Mouse (Mus musculus) Muller cell, postnatal 12 days (primary cell): Measurements from ENCODE around the gene Dcp1a.
"Not testable (repeated sequence)": the region's sequence is repeated elsewhere in the genome, so short reads cannot be mapped to it uniquely, and the experiment has no call there.

Source experiments
- DNase-seq: peaks from one replicate; pipeline ENCODE4 v3.0.0-alpha.2; 2015; ENCODE audit errors: inconsistent ontology term

The Dcp1a gene

GRCm38 (mm10) chr14:30519323-30519722 is 40.0 kb downstream of the Dcp1a start:
- DNase-seq, result no peak

GRCm38 (mm10) chr14:30523356-30523755 is 44.0 kb downstream of the Dcp1a start:
- no peak for DNase-seq

GRCm38 (mm10) chr14:30528392-30528791 is 49.1 kb downstream of the Dcp1a start:
- no peak for DNase-seq

- DNase-seq, result no peak
Measured at GRCm38 (mm10) chr14:30528961-30529360, 49.6 kb downstream of the Dcp1a start.

- no peak for DNase-seq
Measured at GRCm38 (mm10) chr14:30529454-30529853, 50.1 kb downstream of the Dcp1a start.

GRCm38 (mm10) chr14:30530726-30531269 is 51.5 kb downstream of the Dcp1a start:
- peak; percentile 95 for DNase-seq

GRCm38 (mm10) chr14:30531431-30531830 is 52.1 kb downstream of the Dcp1a start:
- no peak for DNase-seq

- no peak for DNase-seq
Measured at GRCm38 (mm10) chr14:30531896-30532295, 52.6 kb downstream of the Dcp1a start.

- no peak for DNase-seq
Measured at GRCm38 (mm10) chr14:30533780-30534450, 54.6 kb downstream of the Dcp1a start.

- DNase-seq, result peak; percentile 90
Measured at GRCm38 (mm10) chr14:30541541-30541940, 62.2 kb downstream of the Dcp1a start.

- not testable (repeated sequence) for DNase-seq
Measured at GRCm38 (mm10) chr14:30543331-30543730, 64.0 kb downstream of the Dcp1a start.

GRCm38 (mm10) chr14:30548131-30548720 is 68.9 kb downstream of the Dcp1a start, which contains the start of gene Tkt:
Gene Tkt, plus strand, starts transcription at chr14:30548359.
- peak; percentile 93 for DNase-seq

GRCm38 (mm10) chr14:30548965-30549776 is 69.8 kb downstream of the Dcp1a start:
- DNase-seq, result peak; percentile 98

GRCm38 (mm10) chr14:30549777-30550149 is 70.4 kb downstream of the Dcp1a start:
- DNase-seq, result no peak

- DNase-seq, result no peak
Measured at GRCm38 (mm10) chr14:30550232-30551070, 71.1 kb downstream of the Dcp1a start.

GRCm38 (mm10) chr14:30551509-30551908 is 72.2 kb downstream of the Dcp1a start:
- peak; percentile 50 for DNase-seq

GRCm38 (mm10) chr14:30551981-30552380 is 72.6 kb downstream of the Dcp1a start:
- DNase-seq, result no peak

GRCm38 (mm10) chr14:30553185-30553584 is 73.8 kb downstream of the Dcp1a start:
- DNase-seq, result no peak

- DNase-seq, result no peak
Measured at GRCm38 (mm10) chr14:30556651-30557050, 77.3 kb downstream of the Dcp1a start.

GRCm38 (mm10) chr14:30557730-30558129 is 78.4 kb downstream of the Dcp1a start:
- no peak for DNase-seq

GRCm38 (mm10) chr14:30559321-30559850 is 80.1 kb downstream of the Dcp1a start:
- no peak for DNase-seq
